Mouse (Mus musculus) forebrain, embryonic 15.5 days (tissue): Measurements from ENCODE around the gene Cdk6. TPM values are rescaled to one million over a fixed set of nuclear protein-coding genes. Genes with fewer than 3 reads are reported as not detected.

ENCODE experiments used
- ATAC-seq: fragments of 200-750 bp; cut with Nextera tagmentation; replicated peaks from 2 replicates; pipeline ENCODE4 v1.8.0; 2017; ENCODE audit warnings: mild to moderate bottlenecking, moderate TSS enrichment, moderate library complexity
- H3K27ac ChIP-seq: fragments of 300-500 bp; sonication (generic); replicated peaks from 2 replicates; pipeline ENCODE4 v1.5.1; 2015; ENCODE audit warnings: mild to moderate bottlenecking, inconsistent platforms
- H3K27me3 ChIP-seq: fragments of 300-500 bp; sonication (generic); 2 replicates; pipeline ENCODE4 v1.6.1; 2015; ENCODE audit warnings: inconsistent platforms
- H3K36me3 ChIP-seq: fragments of 300-500 bp; sonication (generic); 2 replicates; pipeline ENCODE4 v1.6.1; 2015; ENCODE audit warnings: mild to moderate bottlenecking, inconsistent platforms
- H3K4me1 ChIP-seq: fragments of 300-500 bp; sonication (generic); 2 replicates; pipeline ENCODE4 v1.6.1; 2015; ENCODE audit warnings: inconsistent platforms
- H3K4me2 ChIP-seq: fragments of 300-500 bp; sonication (generic); replicated peaks from 2 replicates; pipeline ENCODE4 v1.6.1; 2015; ENCODE audit warnings: mild to moderate bottlenecking, inconsistent platforms
- H3K4me3 ChIP-seq: fragments of 300-500 bp; sonication (generic); 2 replicates; pipeline ENCODE4 v1.5.1; 2015; ENCODE audit warnings: mild to moderate bottlenecking, inconsistent platforms
- H3K9ac ChIP-seq: fragments of 300-500 bp; sonication (generic); replicated peaks from 2 replicates; pipeline ENCODE4 v1.6.1; 2015; ENCODE audit warnings: mild to moderate bottlenecking, inconsistent platforms
- H3K9me3 ChIP-seq: fragments of 300-500 bp; sonication (generic); 2 replicates; pipeline ENCODE4 v1.6.1; 2016; ENCODE audit warnings: inconsistent platforms
- WGBS: fragments of 180-500 bp; shearing (Covaris S2); methylation state at CpG from one replicate; pipeline ENCODE4 v1.1.7; 2015; ENCODE audit warnings: mixed read lengths; 5-methylcytosine and 5-hydroxymethylcytosine counted together
- polyA plus RNA-seq: library from polyadenylated mRNA; unstranded; fragments of >200 nt; fragmentation: Nextera tagmentation; extraction: Ambion mirVana; gene quantifications from 2 replicates; pipeline ENCODE4 v1.2.1, GENCODE M21; 2015

Gene Cdk6
- polyA plus RNA-seq, 1 experiment from 2014 or later, result 30.8 TPM

GRCm38 (mm10) chr5:3483054-3483722 lies 141.9 kb downstream of the Cdk6 start:
- Histone ChIP-seq H3K27ac (no peak overlapping the region), H3K9me3 (no peaks in the 10 kb centered on the region), H3K9ac (no peak overlapping the region), H3K4me1 (no peaks in the 10 kb centered on the region), H3K4me2 (no peak overlapping the region), H3K36me3 (no peaks in the 10 kb centered on the region), H3K4me3 (no peak overlapping the region), H3K27me3 (no peaks in the 10 kb centered on the region)
- ATAC-seq, result no peak
- WGBS, result 96% methylated on average over 5 of the region's 5 CpGs

- H3K27me3 ChIP-seq, result no peaks in the 10 kb centered on the region
- H3K36me3 ChIP-seq, result no peaks in the 10 kb centered on the region
- H3K27ac ChIP-seq, result no peak overlapping the region
- H3K4me1 ChIP-seq, result no peaks in the 10 kb centered on the region
- H3K4me3 ChIP-seq, result no peak overlapping the region
- WGBS, result 81% methylated on average over 7 of the region's 7 CpGs
- no peak overlapping the region for H3K9ac ChIP-seq
- ATAC-seq, result no peak
- H3K9me3 ChIP-seq, result no peaks in the 10 kb centered on the region
- H3K4me2 ChIP-seq, result no peak overlapping the region
Observed at GRCm38 (mm10) chr5:3486579-3487282, 145.4 kb downstream of the Cdk6 start.

DNA sequence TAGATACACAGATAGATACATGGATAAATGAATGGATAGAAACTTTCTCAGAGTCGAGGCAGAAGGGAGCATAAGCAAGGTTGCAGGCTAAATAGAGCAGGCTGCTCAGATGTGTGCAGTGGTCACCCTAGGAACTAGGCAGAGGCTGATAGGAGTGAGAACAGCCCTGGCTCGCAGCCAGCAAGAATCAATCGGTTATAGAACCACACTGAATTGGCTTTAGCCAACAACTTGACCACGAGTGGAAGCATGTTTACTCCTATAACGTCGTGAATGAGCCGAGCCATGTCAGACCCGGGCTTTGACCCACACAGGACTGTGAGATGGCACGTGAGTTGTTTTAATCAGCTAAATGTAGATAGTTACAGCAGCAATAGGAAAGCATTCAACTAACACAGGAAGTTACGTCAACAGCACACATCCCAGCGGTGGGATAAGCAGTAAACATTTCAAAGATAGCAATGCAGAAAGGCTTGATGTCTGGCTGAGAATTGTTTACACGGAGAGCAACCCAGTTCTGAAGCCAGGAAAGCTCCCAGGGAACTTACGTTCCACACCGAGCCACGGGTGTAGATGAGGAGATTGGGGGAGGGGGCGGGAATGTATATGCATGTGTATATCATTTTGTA lies 147.0 kb downstream of the Cdk6 start:
- Histone ChIP-seq H3K27ac (no peak overlapping the region), H3K4me2 (no peak overlapping the region), H3K9me3 (no peaks in the 10 kb centered on the region), H3K9ac (no peak overlapping the region), H3K36me3 (no peaks in the 10 kb centered on the region), H3K27me3 (no peaks in the 10 kb centered on the region), H3K4me3 (no peak overlapping the region), H3K4me1 (no peaks in the 10 kb centered on the region)
- no peak for ATAC-seq
- WGBS, result 79% methylated on average over 16 of the region's 16 CpGs

GRCm38 (mm10) chr5:3490358-3490757 lies 149.1 kb downstream of the Cdk6 start:
- no peak for ATAC-seq
- 92% methylated on average over 3 of the region's 3 CpGs for WGBS
- Histone ChIP-seq H3K27me3 (no peaks in the 10 kb centered on the region), H3K4me3 (no peak overlapping the region), H3K36me3 (no peaks in the 10 kb centered on the region), H3K4me2 (no peak overlapping the region), H3K9ac (no peak overlapping the region), H3K27ac (no peak overlapping the region), H3K9me3 (no peaks in the 10 kb centered on the region), H3K4me1 (no peaks in the 10 kb centered on the region)

DNA sequence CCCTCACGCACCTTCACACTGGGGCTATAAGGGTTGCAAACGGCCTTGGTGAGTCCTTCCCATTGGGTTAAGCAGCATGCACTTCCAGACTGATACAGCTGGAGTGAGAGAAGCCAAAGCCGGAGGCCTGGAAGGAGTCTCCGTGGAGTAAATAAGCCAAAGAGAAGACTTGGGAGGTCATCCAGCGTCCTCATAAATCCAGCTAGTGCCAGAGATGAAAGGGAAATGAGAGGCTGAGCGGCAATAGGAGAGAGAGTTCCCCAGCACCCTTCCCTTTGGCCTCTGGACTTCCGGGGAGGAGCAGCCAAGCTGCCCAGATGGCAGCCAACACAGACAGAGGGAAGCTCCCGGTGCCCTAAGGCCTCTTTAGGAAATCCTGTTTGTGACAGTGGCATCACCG lies 149.8 kb downstream of the Cdk6 start:
- ATAC-seq, result no peak
- no peak overlapping the region for H3K27ac ChIP-seq
- 88% methylated on average over 9 of the region's 9 CpGs for WGBS
- no peaks in the 10 kb centered on the region for H3K36me3 ChIP-seq
- H3K9ac ChIP-seq, result no peak overlapping the region
- no peaks in the 10 kb centered on the region for H3K9me3 ChIP-seq
- no peaks in the 10 kb centered on the region for H3K27me3 ChIP-seq
- H3K4me3 ChIP-seq, result no peak overlapping the region
- H3K4me1 ChIP-seq, result no peaks in the 10 kb centered on the region
- no peak overlapping the region for H3K4me2 ChIP-seq

DNA sequence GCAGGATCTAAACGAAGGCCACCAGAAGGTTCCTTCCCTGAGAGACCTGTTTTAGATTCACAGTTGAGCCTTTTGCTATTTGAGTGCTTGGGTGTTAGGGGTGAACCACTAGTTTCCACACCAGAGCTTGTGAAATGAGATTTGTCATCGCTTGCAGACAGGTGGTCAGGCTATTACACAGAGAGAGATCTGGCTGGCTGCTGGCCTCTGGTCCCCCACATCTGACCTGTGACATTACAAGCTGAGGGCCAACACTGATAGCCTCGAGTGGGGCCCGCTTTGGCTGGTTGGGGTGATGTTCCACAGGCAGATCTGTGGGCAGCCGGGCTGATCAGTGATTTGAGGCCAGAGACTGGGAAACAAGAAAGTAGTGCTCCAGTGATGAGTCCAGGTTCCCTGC lies 150.6 kb downstream of the Cdk6 start:
- Histone ChIP-seq H3K27me3 (no peaks in the 10 kb centered on the region), H3K4me1 (no peaks in the 10 kb centered on the region), H3K9me3 (no peaks in the 10 kb centered on the region), H3K4me3 (no peak overlapping the region), H3K4me2 (no peak overlapping the region), H3K9ac (no peak overlapping the region), H3K27ac (no peak overlapping the region), H3K36me3 (no peaks in the 10 kb centered on the region)
- 91% methylated on average over 5 of the region's 5 CpGs for WGBS
- ATAC-seq, result no peak

- no peak for ATAC-seq
- no peaks in the 10 kb centered on the region for H3K27me3 ChIP-seq
- H3K9me3 ChIP-seq, result no peaks in the 10 kb centered on the region
- no peaks in the 10 kb centered on the region for H3K4me1 ChIP-seq
- no peak overlapping the region for H3K4me2 ChIP-seq
- H3K4me3 ChIP-seq, result no peak overlapping the region
- no peak overlapping the region for H3K9ac ChIP-seq
- no peak overlapping the region for H3K27ac ChIP-seq
- WGBS, result 94% methylated on average over 13 of the region's 13 CpGs
- no peaks in the 10 kb centered on the region for H3K36me3 ChIP-seq
Observed at GRCm38 (mm10) chr5:3492776-3493636, 151.7 kb downstream of the Cdk6 start.

DNA sequence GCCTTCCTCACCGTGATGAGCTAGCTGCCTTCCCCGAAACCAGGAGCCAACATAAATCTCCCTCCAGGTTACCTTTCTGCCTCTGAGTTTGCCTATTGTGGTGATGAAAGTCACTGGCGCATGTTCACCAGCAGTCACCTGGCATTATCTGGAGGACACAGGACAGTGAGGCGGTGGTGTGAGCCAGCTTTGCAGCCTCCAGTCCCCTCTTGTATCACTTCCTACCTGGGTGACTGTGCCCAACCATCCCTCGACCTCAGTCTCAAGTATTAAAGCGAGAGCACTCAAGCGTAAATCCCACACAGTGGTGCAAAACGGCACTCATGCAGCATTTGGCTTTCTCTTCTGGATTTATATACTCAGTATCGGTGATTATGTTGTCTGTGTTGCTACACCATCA lies 152.7 kb downstream of the Cdk6 start:
- Histone ChIP-seq H3K4me1 (no peaks in the 10 kb centered on the region), H3K9me3 (no peaks in the 10 kb centered on the region), H3K27me3 (no peaks in the 10 kb centered on the region), H3K4me2 (no peak overlapping the region), H3K36me3 (no peaks in the 10 kb centered on the region), H3K27ac (no peak overlapping the region), H3K9ac (no peak overlapping the region), H3K4me3 (no peak overlapping the region)
- no peak for ATAC-seq
- WGBS, result 91% methylated on average over 9 of the region's 9 CpGs

DNA sequence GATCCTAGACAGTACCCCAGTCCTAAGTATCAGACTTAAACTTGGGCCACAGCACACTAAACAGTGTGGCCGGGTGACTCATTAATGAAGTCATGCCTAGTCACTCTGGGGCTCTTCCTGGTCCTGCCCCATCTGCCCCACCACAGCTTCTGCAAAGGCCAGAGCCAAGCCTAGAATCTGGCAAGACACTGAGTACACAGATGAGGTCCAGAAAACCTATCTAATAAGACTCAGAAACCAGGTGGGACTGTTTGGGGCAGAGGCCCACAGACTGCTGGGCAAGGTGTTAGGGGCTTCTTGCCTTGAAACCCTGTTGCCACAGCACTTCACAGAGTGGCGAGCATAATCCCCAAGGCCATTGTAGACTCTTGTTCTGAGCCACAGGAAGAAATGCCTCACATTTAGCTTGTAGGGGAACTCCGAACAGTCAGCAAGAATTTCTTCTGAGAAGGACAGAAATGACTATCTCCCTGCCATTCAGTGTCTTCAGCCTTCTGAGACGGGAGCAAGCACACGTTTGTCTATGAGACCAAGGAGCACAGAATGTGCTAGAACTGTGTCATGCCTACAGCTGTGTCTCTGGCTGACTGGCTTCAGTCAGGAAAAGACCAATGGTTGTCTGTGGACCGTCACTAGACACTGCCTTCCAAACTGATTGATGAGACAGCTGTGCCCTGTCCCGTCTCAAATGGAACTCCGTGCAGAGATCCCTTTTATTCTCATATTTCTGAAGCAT lies 153.3 kb downstream of the Cdk6 start:
- WGBS, result 89% methylated on average over 8 of the region's 8 CpGs
- no peaks in the 10 kb centered on the region for H3K36me3 ChIP-seq
- H3K4me2 ChIP-seq, result no peak overlapping the region
- no peak for ATAC-seq
- no peaks in the 10 kb centered on the region for H3K9me3 ChIP-seq
- H3K4me1 ChIP-seq, result no peaks in the 10 kb centered on the region
- no peak overlapping the region for H3K9ac ChIP-seq
- H3K27me3 ChIP-seq, result no peaks in the 10 kb centered on the region
- H3K4me3 ChIP-seq, result no peak overlapping the region
- no peak overlapping the region for H3K27ac ChIP-seq

- Histone ChIP-seq H3K36me3 (no peaks in the 10 kb centered on the region), H3K9me3 (no peaks in the 10 kb centered on the region), H3K9ac (no peak overlapping the region), H3K27ac (no peak overlapping the region), H3K4me1 (no peaks in the 10 kb centered on the region), H3K27me3 (no peaks in the 10 kb centered on the region), H3K4me2 (no peak overlapping the region), H3K4me3 (no peak overlapping the region)
- no peak for ATAC-seq
- 75% methylated on average over 5 of the region's 5 CpGs for WGBS
Observed at GRCm38 (mm10) chr5:3497505-3497925, 156.2 kb downstream of the Cdk6 start.

DNA sequence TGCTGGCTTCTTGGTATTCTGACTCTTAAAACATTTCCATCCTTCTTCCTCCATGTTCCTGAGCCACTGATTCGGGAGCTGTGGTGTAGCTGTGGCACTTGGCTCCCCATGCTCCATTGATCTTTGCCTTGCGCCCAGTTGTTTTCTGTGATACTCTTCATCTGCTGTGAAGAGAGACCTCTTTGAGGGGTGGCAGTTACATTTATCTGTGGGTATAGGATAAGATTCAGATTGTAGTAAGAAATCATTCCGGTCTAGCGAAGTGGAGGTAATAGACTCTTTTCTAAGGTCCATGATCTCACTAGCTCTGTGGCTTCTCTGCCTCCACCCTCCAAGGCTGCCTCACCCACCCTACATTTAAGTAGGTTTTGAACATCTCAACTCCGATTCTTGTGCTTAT lies 159.0 kb downstream of the Cdk6 start:
- H3K4me3 ChIP-seq, result no peak overlapping the region
- no peak for ATAC-seq
- H3K9me3 ChIP-seq, result no peaks in the 10 kb centered on the region
- no peak overlapping the region for H3K9ac ChIP-seq
- no peaks in the 10 kb centered on the region for H3K27me3 ChIP-seq
- no peak overlapping the region for H3K27ac ChIP-seq
- no peaks in the 10 kb centered on the region; the same call in 1 of the 2 replicates for H3K4me1 ChIP-seq
- no peak overlapping the region for H3K4me2 ChIP-seq
- no peaks in the 10 kb centered on the region for H3K36me3 ChIP-seq
- 91% methylated on average over 5 of the region's 5 CpGs for WGBS
